Mouse (Mus musculus) limb, embryonic 11.5 days (tissue): ENCODE data around the gene Mllt1. TPM values are rescaled to one million over a fixed set of nuclear protein-coding genes. Genes with fewer than 3 reads are reported as not detected.

Source experiments
- ATAC-seq: fragments of 200-750 bp; cut with Nextera tagmentation; 2 replicates; pipeline ENCODE4 v1.8.0; 2017; ENCODE audit warnings: low read depth; ENCODE audit not compliant: insufficient number of reproducible peaks, low FRiP score, low TSS enrichment
- DNase-seq: peaks from one replicate; pipeline ENCODE4 v3.0.0-alpha.2; 2015; ENCODE audit warnings: low spot score
- H3K27ac ChIP-seq: fragments of 300-500 bp; sonication (generic); replicated peaks from 2 replicates; pipeline ENCODE4 v1.5.1; 2014; ENCODE audit warnings: low read depth, mild to moderate bottlenecking, low read length
- H3K27me3 ChIP-seq: fragments of 300-500 bp; sonication (generic); 2 replicates; pipeline ENCODE4 v1.6.1; 2014; ENCODE audit warnings: mild to moderate bottlenecking, low read length, mixed read lengths; ENCODE audit not compliant: control insufficient read depth, insufficient read depth
- H3K36me3 ChIP-seq: fragments of 300-500 bp; sonication (generic); 2 replicates; pipeline ENCODE4 v1.6.1; 2014; ENCODE audit warnings: mild to moderate bottlenecking, low read length, moderate library complexity, mixed read lengths; ENCODE audit not compliant: control insufficient read depth, insufficient read depth
- H3K4me1 ChIP-seq: fragments of 300-500 bp; sonication (generic); 2 replicates; pipeline ENCODE4 v1.6.1; 2014; ENCODE audit warnings: low read length, mixed read lengths; ENCODE audit not compliant: control insufficient read depth, insufficient read depth
- H3K4me2 ChIP-seq: fragments of 300-500 bp; sonication (generic); 2 replicates; pipeline ENCODE4 v1.6.1; 2014; ENCODE audit warnings: low read depth, mild to moderate bottlenecking, moderate library complexity; ENCODE audit not compliant: severe bottlenecking
- H3K4me3 ChIP-seq: fragments of 300-500 bp; sonication (generic); 2 replicates; pipeline ENCODE4 v1.5.1; 2014; ENCODE audit warnings: low read depth, low read length
- H3K9ac ChIP-seq: fragments of 300-500 bp; sonication (generic); 2 replicates; pipeline ENCODE4 v1.6.1; 2014; ENCODE audit warnings: mild to moderate bottlenecking, low read length
- H3K9me3 ChIP-seq: fragments of 300-500 bp; sonication (generic); 2 replicates; pipeline ENCODE4 v1.6.1; 2016; ENCODE audit warnings: low read length; ENCODE audit not compliant: control insufficient read depth
- WGBS: fragments of 180-500 bp; shearing (Covaris S2); extraction: QIAGEN DNeasy Blood & Tissue Kit; methylation state at CpG from one replicate; pipeline ENCODE4 v1.1.7; 2014; 5-methylcytosine and 5-hydroxymethylcytosine counted together
- polyA plus RNA-seq: library from polyadenylated mRNA; unstranded; fragments of >200 nt; fragmentation: Nextera tagmentation; extraction: Ambion mirVana; gene quantifications from 2 replicates; pipeline ENCODE4 v1.2.1, GENCODE M21; 2014

Mllt1 gene
- polyA plus RNA-seq, 1 experiment from 2014 or later, result 43.1 TPM

DNA sequence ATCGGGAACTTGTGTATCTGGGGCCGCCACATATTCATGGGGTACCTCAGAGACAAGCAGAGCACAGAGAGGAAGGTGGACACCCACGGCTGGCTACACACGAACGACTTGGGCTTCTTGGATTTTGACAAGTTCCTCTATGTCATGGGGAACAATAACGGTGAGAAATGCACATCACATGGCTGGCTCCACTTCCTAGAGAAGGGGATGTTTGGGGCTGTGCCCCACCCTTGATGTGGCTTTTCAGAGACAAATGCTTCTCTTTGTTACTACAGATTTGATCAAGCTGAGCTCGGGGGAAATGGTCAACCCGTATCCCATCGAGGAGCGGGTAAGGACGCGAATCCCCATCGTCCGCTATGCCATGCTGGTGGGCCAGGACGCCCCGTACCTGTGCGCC is 50.4 kb downstream of the Mllt1 start:
- no peaks in the 10 kb centered on the region for H3K27me3 ChIP-seq
- H3K4me2 ChIP-seq, result no peak overlapping the region
- no peaks in the 10 kb centered on the region for H3K4me1 ChIP-seq
- 92% methylated on average over 17 of the region's 17 CpGs for WGBS
- H3K4me3 ChIP-seq, result no peak overlapping the region
- H3K27ac ChIP-seq, result no peak overlapping the region
- ATAC-seq (no peak), DNase-seq (no peak)
- peaks cover 2% of the 10 kb centered on the region; the same call in 1 of the 2 replicates for H3K36me3 ChIP-seq
- no peak overlapping the region for H3K9ac ChIP-seq
- H3K9me3 ChIP-seq, result no peaks in the 10 kb centered on the region

DNA sequence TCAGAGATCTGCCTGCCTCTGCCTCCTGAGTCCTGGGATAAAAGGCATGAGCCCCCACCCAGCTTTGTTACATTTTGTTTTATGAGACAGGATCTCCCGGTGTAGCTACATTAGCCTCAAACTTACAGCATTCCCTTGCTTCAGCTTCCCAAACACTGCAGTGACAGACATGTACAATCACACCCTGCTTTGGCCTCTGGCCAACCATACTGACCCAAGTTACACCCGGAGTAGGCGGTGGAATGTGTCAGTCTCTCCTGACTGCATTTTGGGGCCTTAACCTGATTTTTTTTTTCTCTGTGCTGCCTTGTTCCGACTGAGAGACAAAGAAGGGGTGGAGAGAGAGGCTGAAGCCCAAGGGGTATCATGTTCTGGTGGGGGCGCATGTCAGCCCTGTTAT is 50.9 kb downstream of the Mllt1 start:
- H3K9me3 ChIP-seq, result no peaks in the 10 kb centered on the region
- 79% methylated on average over 5 of the region's 5 CpGs for WGBS
- no peaks in the 10 kb centered on the region for H3K27me3 ChIP-seq
- no peak overlapping the region for H3K9ac ChIP-seq
- H3K4me1 ChIP-seq, result no peaks in the 10 kb centered on the region
- H3K27ac ChIP-seq, result no peak overlapping the region
- H3K36me3 ChIP-seq, result no peaks in the 10 kb centered on the region; the same call in 1 of the 2 replicates
- H3K4me3 ChIP-seq, result no peak overlapping the region
- DNase-seq, result no peak
- H3K4me2 ChIP-seq, result no peak overlapping the region
- no peak for ATAC-seq

DNA sequence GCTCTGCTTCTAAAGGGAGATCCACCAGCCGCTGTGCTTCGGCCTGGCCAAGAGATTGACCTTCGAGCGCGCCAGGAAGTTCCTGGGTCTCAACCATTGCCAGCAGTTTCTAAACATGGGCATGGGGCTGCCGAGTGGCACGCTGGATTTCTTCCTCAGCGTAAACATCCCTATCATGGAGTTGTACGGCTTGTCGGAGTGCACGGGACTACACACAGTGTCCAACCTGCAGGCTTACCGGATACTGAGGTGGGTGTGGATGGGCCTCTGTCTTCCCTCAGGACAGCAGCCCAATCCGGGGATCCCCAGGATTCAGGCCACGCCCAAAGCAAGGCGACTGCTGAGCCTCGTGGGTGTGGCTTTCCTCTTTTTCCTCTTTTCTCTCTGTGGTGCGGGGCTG is 51.6 kb downstream of the Mllt1 start:
- H3K4me1 ChIP-seq, result no peaks in the 10 kb centered on the region
- H3K27me3 ChIP-seq, result no peaks in the 10 kb centered on the region
- DNase-seq, result no peak
- H3K4me3 ChIP-seq, result no peak overlapping the region
- H3K9me3 ChIP-seq, result no peaks in the 10 kb centered on the region
- no peak overlapping the region for H3K4me2 ChIP-seq
- no peak overlapping the region for H3K9ac ChIP-seq
- 51% methylated on average over 17 of the region's 17 CpGs for WGBS
- no peaks in the 10 kb centered on the region; the same call in 1 of the 2 replicates for H3K36me3 ChIP-seq
- ATAC-seq, result no peak
- no peak overlapping the region for H3K27ac ChIP-seq

DNA sequence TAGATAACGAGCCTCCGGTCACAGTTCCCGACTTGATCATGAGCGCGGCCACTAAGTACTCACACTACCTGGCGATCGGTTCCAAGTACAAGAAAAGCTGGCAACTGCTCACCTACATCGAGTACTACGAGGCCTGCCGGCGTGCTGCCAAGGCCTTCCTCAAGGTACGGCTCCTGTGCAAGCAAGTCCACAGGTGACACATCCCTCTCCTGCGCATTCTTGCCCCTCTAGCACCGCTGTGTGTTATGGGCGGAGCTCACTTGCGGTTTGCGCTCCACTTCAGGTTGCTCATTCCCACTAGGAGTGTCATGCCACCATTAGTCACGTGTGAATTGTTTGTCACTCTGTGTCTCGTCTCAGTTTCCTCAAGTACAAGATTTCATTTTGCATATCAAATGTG is 57.8 kb downstream of the Mllt1 start:
- no peak overlapping the region for H3K27ac ChIP-seq
- no peaks in the 10 kb centered on the region for H3K4me1 ChIP-seq
- ATAC-seq (no peak), DNase-seq (no peak)
- no peaks in the 10 kb centered on the region for H3K9me3 ChIP-seq
- no peak overlapping the region for H3K4me3 ChIP-seq
- 89% methylated on average over 19 of the region's 19 CpGs for WGBS
- no peaks in the 10 kb centered on the region for H3K36me3 ChIP-seq
- no peaks in the 10 kb centered on the region for H3K27me3 ChIP-seq
- no peak overlapping the region for H3K9ac ChIP-seq
- H3K4me2 ChIP-seq, result no peak overlapping the region

DNA sequence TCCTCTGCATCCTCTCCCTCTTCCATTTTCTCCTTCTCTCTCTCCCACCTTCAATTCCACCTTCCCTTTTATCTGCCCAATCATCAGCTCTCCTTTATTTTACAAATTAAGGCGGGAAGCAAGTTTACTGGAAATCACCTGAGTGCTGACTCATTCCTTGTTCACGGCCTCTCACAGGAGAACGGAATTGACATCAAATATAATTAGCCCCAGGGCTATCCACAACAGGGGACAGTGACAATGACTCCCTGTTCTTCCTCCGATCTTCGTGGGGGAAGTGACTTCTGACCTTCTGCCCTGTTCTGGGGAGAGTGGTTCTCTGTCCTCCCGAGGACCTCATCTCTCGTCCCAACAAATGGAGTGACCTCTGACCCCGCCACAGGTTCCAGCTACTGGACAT is 58.2 kb downstream of the Mllt1 start:
- H3K27me3 ChIP-seq, result no peaks in the 10 kb centered on the region
- H3K9me3 ChIP-seq, result no peaks in the 10 kb centered on the region
- no peak overlapping the region for H3K4me2 ChIP-seq
- no peak for ATAC-seq
- 68% methylated on average over 8 of the region's 8 CpGs for WGBS
- no peaks in the 10 kb centered on the region for H3K36me3 ChIP-seq
- DNase-seq, result no peak
- no peak overlapping the region for H3K4me3 ChIP-seq
- no peaks in the 10 kb centered on the region for H3K4me1 ChIP-seq
- H3K27ac ChIP-seq, result no peak overlapping the region
- H3K9ac ChIP-seq, result no peak overlapping the region

DNA sequence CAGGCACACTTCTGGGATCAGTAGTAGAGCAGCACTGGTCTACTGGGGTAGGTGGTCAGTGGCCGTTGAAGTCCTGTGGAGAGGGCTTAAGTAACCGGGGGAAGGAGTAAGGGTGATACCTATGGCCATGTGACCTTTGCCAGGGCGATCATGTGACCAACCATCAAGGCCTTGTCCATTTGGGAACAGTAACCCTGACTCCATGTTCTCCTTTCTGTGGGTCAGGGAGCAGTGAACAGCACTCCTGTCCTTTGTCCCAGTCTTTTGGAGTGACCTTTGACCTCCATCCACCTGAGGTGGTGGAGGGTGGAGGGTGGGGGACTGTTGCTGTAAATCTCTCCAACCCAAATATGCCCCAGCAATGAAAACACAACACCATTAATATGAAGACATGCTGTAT is 58.8 kb downstream of the Mllt1 start:
- Histone ChIP-seq H3K4me2 (no peak overlapping the region), H3K36me3 (no peaks in the 10 kb centered on the region), H3K4me1 (no peaks in the 10 kb centered on the region), H3K4me3 (no peak overlapping the region), H3K9me3 (no peaks in the 10 kb centered on the region), H3K27me3 (no peaks in the 10 kb centered on the region), H3K27ac (no peak overlapping the region), H3K9ac (no peak overlapping the region)
- WGBS, result 76% methylated on average over 3 of the region's 3 CpGs
- ATAC-seq, result no peak
- no peak for DNase-seq

DNA sequence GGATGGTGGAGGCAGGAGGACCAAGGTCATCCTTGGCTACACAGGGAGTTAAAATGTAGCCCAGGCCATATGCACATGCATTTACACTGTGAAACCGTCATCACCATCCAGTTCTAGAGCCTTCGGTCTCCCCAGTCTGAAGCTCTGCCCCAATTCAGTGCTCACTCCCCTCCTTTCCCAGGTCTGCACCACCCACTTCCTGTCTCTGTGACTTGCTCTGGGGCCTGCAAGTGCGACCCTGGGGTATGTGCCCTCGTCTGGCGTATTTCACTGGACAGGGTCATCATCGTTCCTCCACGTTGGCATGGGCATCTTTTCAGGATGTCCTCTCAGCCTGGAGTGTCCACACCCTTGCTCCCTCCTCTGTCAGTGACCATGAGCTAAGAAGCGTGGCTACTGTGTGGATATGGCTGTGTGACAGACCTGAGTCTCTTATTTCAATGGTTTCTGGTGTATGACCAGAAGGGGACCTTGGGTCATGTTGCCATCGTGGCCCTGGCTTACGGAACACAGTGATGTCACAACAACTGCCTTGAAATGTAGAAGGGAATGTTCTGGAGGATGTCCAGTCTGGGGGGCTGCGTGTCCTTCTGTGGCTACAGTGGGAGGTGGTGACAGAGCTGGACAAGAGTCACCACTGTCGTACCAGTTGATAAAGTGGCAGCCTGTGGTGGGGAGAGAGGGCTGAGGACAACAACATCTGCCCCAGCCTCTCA is 60.1 kb downstream of the Mllt1 start, which contains the start of gene 1700061G19Rik:
1700061G19Rik (plus strand) TSS at position 542 of the 716 bp plus-strand sequence.
- no peak for ATAC-seq
- Histone ChIP-seq H3K4me1 (no peaks in the 10 kb centered on the region), H3K4me3 (no peak within 1 kb of the TSS)

DNA sequence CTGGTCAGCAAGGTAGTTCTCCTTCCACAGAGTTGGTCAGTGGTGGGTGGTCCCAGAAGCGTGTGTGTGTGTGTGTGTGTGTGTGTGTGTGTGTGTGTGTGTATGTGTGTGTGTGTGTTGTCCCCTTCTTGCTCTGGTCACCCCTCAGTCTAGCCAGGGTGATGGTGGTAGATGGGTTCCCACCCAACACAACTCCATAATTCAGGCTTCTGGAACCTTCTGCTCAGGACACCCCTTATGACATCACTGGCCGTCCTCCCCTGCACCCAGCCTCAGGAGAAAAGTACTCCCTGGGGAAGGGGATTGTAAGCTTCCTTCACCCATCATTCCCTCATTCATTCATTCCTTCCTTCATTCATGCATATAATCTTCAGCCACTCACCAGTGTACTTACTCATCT is 61.0 kb downstream of the Mllt1 start, which contains the start of gene Acsbg2:
Acsbg2 (minus strand) TSS at position 211 of the 400 bp plus-strand sequence.
- no peak within 1 kb of the TSS for H3K27ac ChIP-seq
- H3K9me3 ChIP-seq, result no peaks in the 10 kb centered on the region
- no peaks in the 10 kb centered on the region for H3K36me3 ChIP-seq
- no peak within 1 kb of the TSS for H3K9ac ChIP-seq
- H3K4me1 ChIP-seq, result no peaks in the 10 kb centered on the region
- WGBS, result 100% methylated on average over 1 of the region's 2 CpGs
- no peak for DNase-seq
- no peak within 1 kb of the TSS for H3K4me2 ChIP-seq
- no peaks in the 10 kb centered on the region for H3K27me3 ChIP-seq
- H3K4me3 ChIP-seq, result no peak within 1 kb of the TSS
- ATAC-seq, result no peak

More for the DNA sequence above, 60.1 kb downstream of the Mllt1 start, which contains the start of gene 1700061G19Rik:
- DNase-seq, result no peak
- Histone ChIP-seq H3K9me3 (no peaks in the 10 kb centered on the region), H3K27ac (no peak within 1 kb of the TSS), H3K9ac (no peak within 1 kb of the TSS), H3K36me3 (no peaks in the 10 kb centered on the region), H3K4me2 (no peak within 1 kb of the TSS), H3K27me3 (no peaks in the 10 kb centered on the region)
- 83% methylated on average over 12 of the region's 12 CpGs for WGBS

DNA sequence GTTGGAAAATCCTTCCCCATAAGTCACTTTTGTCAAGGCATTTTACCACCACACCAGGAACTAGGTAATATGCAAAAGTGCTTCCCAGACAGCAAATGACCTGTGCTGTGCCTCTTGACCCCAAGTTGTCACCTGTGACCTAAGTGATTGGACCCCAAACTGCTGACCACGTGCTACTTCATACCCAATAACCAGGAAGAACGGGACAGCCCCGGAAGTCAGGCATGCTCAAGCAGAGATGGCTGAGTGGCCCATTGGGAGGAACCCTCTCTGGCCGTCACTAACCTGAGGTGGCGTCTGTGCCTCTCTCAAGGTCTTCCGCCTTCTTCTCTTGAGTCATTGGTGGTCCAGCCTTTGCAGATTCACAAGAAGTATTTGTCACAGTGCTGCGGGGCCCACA is 62.7 kb downstream of the Mllt1 start:
- WGBS, result 71% methylated on average over 7 of the region's 7 CpGs
- no peak overlapping the region for H3K4me3 ChIP-seq

More for the DNA sequence above, 62.7 kb downstream of the Mllt1 start:
- Histone ChIP-seq H3K27ac (no peak overlapping the region), H3K27me3 (no peaks in the 10 kb centered on the region), H3K36me3 (no peaks in the 10 kb centered on the region), H3K4me1 (no peaks in the 10 kb centered on the region), H3K9me3 (no peaks in the 10 kb centered on the region), H3K9ac (no peak overlapping the region), H3K4me2 (no peak overlapping the region)
- DNase-seq (no peak), ATAC-seq (no peak)
